Mouse (Mus musculus): ENCODE data around the gene Zfp456.
A peak's percentile ranks its signal among the peaks of the same experiment; 100 is the strongest.
"Not testable (repeated sequence)": the region's sequence is repeated elsewhere in the genome, so short reads cannot be mapped to it uniquely, and the experiment has no call there.

The Zfp456 gene

GRCm38 (mm10) chr13:67375050-67375911, at the start of gene Zfp456, which contains the start of gene Gm28041:
Gene Zfp456, minus strand, starts transcription at chr13:67375810.
Gene Gm28041, minus strand, starts transcription at chr13:67375733.
- peak; percentile 82 for DNase-seq

- DNase-seq, result not testable (repeated sequence)
Observed at GRCm38 (mm10) chr13:67422532-67422931, 46.9 kb upstream of the Zfp456 start.

- peak; percentile 63 for DNase-seq
Observed at GRCm38 (mm10) chr13:67421207-67421857, 45.7 kb upstream of the Zfp456 start, which contains the start of gene Zfp459. Gene Zfp459, minus strand, starts transcription at chr13:67421418.

GRCm38 (mm10) chr13:67420558-67421206, 45.1 kb upstream of the Zfp456 start:
- no peak for DNase-seq

- DNase-seq, result no peak
Observed at GRCm38 (mm10) chr13:67416811-67417210, 41.2 kb upstream of the Zfp456 start.

- no peak for DNase-seq
Observed at GRCm38 (mm10) chr13:67415759-67416158, 40.1 kb upstream of the Zfp456 start.

- DNase-seq, result not testable (repeated sequence)
Observed at GRCm38 (mm10) chr13:67413634-67414033, 38.0 kb upstream of the Zfp456 start.

GRCm38 (mm10) chr13:67399183-67399903, 23.7 kb upstream of the Zfp456 start, which contains the start of gene Zfp429:
Gene Zfp429, minus strand, starts transcription at chr13:67399819.
- peak; percentile 73 for DNase-seq

- not testable (repeated sequence) for DNase-seq
Observed at GRCm38 (mm10) chr13:67376255-67376654, 645 bp upstream of the Zfp456 start.

GRCm38 (mm10) chr13:67360131-67360744, 15.4 kb downstream of the Zfp456 start, which contains the start of the genes Gm28044 and Zfp953:
Gene Gm28044, minus strand, starts transcription at chr13:67360536.
Gene Zfp953, minus strand, starts transcription at chr13:67360605.
- DNase-seq, result peak; percentile 90

- no peak for DNase-seq
Observed at GRCm38 (mm10) chr13:67351854-67352253, 23.8 kb downstream of the Zfp456 start.

GRCm38 (mm10) chr13:67343422-67343821, 32.2 kb downstream of the Zfp456 start:
- DNase-seq, result no peak

GRCm38 (mm10) chr13:67332877-67333276, 42.7 kb downstream of the Zfp456 start:
- peak; percentile 4 for DNase-seq

- peak; percentile 85 for DNase-seq
Observed at GRCm38 (mm10) chr13:67332019-67332724, 43.4 kb downstream of the Zfp456 start, which contains the start of gene Zfp595. Gene Zfp595, minus strand, starts transcription at chr13:67332570.

All from thymus, postnatal 25 days (tissue).